Mouse (Mus musculus) frontal cortex, adult (tissue): ENCODE results near the gene Pmf1.
"Not testable (repeated sequence)": the region's sequence is repeated elsewhere in the genome, so short reads cannot be mapped to it uniquely, and the experiment has no call there.

Experiments used
- ATAC-seq: cut with Nextera tagmentation; 2 replicates; pipeline ENCODE4 v1.9.2; 2017; ENCODE audit warnings: mild to moderate bottlenecking, moderate library complexity, mixed read lengths; ENCODE audit not compliant: low TSS enrichment

The Pmf1 gene

DNA sequence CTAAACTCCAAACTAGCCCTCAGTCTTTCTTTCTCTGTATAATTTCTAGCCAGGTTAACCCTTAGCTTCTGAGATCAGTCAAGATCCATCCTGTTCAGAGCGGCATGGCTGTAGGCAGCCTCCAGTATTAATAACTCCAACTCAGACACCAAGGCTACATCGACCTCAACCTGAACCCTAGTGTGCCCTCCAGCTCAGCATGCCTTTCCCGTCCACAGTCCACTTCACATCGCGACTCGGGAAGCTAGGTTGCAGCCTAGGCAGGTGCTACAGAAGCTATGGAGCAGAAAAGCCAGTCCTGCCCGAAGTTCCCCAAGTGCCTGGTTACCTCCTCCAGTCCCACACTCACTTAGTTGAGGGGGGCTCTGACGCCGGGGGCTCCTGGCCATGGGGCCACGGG is 27.3 kb upstream of the Pmf1 start:
- no peak for ATAC-seq

DNA sequence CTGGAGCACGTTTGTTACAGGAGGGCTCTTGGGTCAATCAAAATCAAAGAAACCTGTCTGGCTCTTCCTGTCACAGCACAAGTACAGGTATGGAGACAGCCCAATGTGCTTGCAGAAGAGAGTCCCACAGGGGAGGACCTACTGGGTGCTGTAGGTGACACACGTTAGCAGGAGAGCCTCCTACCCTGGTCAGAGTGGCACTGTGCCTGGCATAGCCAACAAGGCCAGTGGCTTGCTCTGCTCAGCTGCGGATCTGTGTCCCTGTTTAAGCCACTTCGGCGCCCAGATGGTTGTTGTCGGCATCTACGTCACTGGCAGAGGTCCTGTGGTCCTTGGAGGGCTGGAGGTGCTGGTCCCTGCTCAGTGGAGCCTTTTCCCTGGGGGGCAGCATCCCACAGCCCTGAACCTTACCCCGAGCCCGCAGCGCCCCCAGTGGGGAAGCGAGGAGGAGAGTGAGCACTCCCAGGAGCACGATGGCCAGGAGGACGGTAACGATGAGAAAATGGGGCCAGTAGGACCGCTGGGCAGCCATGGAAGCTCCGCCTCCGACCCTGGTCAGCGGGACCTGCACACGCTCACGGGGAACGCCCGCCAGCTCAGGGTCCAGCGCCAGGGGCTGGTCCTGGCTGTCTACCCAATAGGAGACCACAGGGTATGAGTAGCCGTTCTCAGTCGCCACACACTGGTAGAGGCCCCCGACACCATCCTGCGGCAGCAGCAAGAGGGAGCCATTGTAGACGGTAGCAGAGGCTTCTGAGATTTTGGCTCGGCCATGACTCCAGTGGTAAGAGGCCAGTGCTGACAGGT is 26.5 kb upstream of the Pmf1 start:
- peak; percentile 24; the same call in 1 of the 2 replicates for ATAC-seq

DNA sequence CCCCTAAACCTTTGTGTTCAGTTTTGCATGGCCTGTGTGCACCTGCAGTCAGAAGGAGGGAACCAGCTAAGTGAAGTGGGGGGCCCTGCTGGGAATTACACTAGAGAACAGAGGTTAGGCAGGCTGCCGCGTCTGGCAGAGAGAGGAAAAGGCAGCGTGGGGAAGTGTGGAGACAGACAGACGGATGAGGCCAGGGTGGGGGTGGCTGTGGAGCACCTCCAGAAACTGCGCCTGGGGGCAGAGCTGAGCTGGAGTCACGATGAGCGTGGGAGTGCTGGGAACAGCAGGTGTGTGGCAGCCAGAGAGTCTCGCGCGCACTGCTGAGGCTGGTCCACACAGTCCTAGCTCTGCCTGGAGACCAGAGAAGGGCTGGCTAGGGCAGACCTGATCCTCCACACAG is 25.4 kb upstream of the Pmf1 start:
- ATAC-seq: peak; percentile 85

DNA sequence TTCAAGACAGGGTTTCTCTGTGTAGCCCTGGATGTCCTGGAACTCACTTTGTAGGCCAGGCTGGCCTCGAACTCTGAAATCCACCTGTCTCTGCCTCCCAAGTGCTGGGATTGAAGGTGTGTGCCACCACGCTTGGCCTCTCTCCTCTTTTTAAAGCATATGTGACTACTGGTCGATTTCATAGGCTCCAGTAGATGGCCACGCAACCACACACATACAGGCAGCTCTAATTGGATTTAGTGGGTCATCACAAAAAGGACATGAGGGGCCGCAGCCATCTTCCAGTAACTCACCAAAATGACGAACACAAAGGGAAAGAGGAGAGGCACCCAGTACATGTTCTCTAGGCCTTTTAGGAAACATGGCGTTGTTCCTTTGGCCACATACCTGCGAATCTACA is 18.5 kb upstream of the Pmf1 start:
- not testable (repeated sequence) for ATAC-seq

DNA sequence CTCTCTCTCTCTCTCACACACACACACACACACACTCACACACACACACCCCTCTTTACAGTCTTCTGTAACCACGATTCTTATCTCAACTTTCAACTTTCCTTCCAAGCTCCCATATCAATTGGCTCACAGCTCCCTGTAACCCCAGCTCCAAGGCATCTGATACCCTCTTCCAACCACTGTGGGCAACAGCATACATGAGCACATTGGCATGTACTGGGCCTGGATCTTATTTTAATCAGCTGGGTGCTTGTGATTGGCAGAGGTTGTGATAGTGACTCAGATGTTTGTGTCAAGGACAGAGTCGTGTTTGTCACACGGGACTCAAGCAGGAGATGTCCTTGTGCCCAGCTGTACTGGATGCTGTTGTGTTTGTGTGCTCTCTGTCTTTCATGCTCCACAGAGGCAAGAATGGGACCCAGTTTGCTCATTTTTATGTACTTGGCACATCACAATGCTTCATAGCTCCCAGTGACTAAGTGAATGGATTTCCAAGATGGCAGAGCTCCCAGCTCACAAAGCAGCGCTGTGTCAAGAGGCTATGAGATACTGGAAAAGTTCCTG is 17.3 kb upstream of the Pmf1 start:
- ATAC-seq: no peak

DNA sequence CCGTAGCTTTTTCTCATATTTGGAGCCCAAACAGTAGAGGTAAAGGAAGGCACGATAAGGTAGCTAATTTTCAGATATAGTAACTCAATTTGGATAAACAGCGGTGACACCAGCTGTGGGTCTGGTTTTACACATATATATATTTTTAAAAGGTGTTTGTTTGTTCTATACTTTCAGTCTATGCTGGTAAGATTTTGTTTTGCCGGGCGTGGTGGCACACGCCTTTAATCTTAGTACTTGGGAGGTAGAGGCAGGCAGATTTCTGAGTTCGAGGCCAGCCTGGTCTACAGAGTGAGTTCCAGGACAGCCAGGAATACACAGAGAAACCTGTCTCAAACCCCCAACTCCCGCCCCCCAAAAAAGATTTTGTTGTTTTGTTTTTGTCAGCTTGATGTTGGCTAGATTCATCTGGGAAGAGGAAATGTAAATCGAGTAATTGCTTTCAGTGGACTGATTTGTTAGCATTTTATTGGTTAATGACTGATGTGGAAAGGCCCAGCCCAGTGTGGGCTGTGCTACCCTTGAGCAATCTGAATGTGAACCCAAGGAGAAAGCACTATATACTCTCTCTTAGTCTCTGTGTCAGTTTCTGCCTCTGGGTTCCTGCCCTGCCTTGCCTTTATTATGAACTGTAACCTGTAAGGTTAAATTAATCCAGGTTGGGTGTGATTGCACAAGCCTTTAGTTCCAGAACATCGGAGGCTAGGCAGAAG is 15.7 kb upstream of the Pmf1 start:
- ATAC-seq: no peak

DNA sequence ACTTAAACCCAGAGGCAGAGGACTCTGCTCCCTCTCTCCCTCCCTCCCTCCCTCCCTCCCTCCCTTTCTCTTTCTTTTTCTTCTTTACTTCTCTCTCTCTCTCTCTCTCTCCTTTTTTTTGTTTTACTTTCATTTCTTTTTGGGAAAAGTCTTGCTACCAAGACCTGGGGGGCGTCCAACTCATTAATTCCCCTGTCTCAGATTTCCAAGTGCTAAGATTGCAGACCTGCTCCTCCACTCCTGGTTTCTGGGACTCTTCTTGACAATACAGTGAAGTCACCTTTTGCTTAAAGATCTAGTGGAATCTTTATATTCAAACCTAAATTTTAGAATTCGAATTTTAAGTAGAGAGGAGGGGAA is 15.2 kb upstream of the Pmf1 start:
- ATAC-seq: no peak

DNA sequence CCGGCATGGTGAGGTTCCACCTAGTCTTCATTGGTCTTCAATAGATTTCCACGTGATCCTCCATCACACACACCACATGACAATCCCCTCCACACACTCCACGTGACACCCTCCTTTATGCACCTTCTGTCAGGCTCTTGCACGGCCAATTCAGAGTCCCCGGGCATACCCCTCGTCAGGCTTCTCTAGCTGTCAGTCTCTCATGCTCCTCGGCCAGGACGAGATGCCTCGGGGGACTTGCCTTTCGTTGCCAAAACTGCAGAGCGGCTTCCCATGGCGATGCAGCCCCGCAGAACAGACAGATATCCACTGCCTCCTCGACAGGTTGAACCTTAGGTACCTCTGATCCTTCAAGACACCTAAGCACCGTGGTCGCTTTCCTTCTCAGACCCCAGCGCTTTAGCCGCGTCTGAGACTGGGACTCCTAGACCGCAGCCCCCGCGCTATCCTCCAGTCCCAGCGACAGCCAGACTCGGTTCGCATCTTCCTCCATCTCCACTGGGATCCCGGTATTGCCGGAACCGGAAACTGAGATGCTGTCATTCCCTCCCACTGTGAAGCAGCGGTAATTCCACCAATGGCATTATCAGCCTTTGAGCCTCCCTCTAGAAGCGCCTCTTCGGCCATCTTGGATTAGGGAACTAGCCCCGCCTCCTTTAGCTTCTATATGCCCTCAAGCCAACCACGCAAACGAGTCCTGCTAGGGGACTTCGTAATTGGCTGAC is 14.6 kb upstream of the Pmf1 start, which contains the start of gene Slc25a44:
TSS of gene Slc25a44 (minus strand) at position 535 of the 725 bp plus-strand sequence.
- ATAC-seq: peak; percentile 91

DNA sequence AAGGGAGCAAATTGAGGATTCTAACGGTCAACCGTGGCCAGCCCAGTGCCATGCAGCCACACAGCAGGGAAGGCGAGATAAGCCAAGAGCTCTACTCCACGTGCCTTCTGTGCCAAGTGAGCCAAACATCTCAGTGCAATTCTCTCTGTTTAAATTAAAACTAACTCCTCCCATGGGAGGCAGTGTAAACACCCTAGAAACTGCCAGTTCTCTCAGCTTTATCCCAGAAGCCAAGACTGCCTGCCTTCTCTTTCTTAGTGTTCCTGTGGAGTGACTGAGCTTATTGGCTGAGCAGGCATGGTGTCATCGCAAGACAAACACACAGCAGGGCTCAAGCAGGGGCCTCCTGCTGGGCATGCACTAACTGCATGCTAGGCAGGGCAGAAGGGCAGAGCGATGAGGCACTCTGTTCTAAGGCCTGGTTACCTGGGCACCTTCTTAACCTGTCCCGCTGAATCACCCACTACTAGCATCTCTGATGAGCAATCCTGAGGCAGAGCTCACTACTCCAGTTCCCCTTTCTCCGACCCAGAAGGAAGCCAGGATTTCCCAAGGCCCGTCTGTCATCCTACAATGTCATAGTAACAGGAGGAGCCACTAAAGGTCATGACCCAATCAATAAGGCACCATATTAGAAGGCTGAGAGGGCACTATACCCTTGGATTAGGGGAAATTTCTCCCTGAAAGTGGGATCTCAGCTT is 12.0 kb upstream of the Pmf1 start:
- ATAC-seq: peak; percentile 54

DNA sequence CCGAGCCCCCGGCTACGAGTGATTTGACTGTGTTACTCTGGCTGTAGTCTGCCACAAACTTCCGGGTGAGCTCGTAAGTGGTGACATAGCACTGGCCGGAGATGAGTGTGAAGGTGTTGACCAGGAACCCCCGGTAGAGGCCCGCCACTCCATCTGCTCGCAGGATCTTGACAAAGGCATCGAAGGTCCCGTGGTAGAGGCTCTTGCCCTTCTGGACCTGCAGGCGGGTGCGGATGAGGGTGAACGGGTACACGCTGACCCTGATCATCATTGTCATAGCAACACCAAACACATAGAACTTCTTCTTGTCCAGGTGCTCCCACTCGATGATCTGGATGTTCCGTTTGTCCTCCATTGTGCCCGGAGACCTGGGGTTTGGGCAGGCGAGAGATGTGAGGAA is 10.6 kb upstream of the Pmf1 start:
- ATAC-seq: no peak

DNA sequence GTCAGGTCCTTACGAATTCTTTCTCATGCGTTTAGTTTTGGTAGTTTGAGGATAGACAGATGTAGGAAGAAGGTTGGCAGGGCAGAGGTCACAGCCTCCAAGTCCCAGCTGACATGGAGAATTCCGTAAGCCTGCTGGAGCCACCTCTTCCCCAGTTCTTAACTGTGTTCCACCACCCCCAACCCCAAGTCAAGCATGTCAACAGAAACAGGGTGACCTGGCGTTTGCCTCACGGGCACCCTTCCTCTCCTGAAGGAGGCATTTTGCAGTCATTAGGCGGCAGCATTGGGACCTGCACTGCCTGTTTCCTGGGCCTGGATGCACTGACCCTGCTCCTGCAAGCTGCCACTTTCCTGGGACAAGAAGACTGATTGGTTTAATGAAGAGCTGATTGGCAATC is 7.9 kb upstream of the Pmf1 start:
- no peak for ATAC-seq

DNA sequence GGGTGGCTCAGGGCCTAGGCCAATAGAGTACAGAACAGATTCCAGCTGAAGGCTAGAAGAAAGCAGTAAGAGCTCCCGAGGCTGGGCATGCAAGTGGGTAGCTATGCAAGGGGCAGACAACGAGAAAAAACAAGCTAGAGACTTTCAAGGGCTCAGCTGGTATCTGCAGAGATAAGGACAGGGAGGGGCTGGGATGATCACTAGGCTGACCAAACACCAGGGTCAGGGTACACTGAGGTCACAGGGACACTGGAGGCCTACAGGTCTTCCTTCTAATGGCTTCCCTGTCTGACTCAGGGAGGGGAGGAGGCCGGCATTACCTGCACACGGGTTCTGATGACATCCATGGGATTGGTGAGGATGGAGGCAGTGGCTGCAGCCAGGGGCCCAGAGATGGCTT is 5.5 kb upstream of the Pmf1 start:
- ATAC-seq: no peak

DNA sequence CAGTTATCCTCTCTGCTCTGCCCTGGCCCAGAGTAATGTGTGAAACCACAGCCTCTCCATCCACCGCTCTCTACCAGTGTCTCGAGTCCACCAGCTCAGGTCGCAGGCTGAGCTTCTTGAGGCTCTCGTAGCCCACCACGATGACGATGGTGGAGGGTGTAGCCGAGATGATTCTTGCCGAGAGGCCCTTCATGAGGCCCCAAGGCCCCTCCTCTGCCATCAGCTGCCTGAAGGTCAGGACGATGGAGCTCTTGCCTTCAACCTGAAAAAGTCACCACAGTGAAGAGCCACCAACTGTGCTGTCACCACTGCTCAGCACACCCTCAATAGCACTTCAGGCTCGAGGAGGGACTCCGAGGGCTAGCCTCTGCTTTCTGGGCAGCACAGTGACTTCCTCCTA is 2.5 kb upstream of the Pmf1 start:
- ATAC-seq: no peak

DNA sequence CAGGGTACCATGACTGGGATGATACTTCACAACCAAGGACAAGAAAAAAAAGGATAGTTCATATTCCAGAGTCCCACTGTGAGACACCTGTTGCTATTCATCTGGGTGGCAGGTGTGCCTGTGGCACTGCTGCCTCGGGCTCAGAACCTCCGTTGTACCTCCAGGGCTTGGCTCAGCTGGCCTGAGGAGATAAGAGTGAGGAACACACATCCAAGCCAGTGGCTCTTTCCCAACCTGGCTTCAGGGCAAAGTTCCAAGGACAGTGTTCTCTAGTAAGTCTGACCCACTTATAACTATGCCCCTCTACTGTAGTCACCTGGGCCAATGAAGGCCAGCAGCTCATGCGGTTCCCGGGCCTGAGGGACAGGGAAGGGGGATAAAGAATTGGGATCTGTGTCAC is 1.6 kb upstream of the Pmf1 start:
- no peak for ATAC-seq

DNA sequence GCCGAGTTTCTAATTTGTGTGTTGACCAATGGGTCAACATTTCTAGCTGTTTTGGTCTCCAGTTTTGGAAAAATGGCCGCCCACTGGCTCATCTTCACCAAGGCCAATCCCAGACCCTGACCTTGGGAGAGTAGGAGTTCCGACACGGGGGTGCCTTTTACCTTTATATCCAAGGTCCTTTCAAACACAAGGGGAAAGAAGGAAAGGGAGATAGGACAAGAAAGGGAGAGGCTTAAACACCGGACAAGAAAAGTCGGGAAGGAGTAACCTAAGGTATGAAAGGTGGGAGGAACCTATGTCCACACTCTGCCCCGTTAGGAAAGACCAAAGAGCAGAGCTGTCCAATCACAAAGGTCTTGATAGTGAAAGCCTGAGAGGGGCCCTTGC is 507 bp upstream of the Pmf1 start:
- no peak for ATAC-seq

DNA sequence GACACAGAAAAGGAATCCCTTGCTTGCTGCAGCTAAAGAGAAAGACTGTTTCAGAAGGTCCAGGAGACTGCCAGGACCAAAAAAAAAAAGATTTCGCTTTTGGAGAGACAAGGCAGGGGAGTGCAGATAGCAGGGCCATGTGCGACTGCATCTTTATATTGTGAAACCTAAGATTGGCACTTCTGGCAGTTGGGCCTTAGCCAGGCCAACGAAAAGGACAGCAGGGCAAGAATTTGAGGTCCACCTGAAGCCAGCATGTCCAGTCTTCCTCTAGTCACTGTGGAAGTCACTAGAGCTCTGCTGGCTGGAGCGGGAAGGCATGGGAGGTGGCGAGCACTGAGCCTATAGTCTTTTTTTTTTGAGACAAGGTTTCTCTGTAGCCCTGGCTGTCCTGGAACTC is 1.2 kb downstream of the Pmf1 start:
- ATAC-seq: no peak

DNA sequence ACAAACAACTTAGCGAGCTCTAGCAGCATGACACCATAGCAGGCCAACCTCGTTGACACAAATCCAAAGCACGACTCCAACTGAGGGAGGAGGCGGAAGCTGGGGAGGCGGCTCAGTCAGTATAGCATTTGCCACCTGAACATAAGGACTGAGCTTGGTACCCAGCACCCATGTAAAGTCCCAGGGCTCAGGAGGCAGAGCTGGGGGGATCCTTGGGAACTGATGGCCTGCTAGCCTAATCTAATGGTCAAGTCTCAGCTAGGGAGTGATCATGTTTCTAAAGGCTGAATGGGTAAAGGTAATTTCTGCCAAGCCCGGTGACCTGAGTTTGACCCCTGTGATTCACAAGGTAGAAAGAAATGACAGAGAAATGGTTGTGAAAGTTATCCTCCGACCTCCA is 2.6 kb downstream of the Pmf1 start:
- ATAC-seq: no peak

DNA sequence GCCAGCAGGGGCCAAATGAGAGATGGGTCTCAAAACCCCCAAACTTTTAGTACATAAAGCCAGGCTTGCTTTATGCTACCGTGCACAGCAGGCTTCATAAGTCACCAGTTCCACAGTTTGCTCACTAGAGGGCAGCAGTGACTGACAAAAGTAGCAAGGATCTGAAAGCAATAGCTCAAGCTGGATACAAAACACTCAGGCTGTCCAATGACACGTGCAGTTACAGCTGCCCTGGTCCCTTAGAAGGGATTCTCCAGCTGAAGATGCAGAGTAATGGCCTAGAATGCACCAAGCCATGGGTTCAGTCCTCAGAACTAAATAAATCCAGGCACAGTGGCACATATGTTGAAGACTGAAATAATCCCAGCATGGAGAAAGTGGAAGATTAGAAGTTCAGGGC is 3.0 kb downstream of the Pmf1 start:
- ATAC-seq: peak; percentile 47

DNA sequence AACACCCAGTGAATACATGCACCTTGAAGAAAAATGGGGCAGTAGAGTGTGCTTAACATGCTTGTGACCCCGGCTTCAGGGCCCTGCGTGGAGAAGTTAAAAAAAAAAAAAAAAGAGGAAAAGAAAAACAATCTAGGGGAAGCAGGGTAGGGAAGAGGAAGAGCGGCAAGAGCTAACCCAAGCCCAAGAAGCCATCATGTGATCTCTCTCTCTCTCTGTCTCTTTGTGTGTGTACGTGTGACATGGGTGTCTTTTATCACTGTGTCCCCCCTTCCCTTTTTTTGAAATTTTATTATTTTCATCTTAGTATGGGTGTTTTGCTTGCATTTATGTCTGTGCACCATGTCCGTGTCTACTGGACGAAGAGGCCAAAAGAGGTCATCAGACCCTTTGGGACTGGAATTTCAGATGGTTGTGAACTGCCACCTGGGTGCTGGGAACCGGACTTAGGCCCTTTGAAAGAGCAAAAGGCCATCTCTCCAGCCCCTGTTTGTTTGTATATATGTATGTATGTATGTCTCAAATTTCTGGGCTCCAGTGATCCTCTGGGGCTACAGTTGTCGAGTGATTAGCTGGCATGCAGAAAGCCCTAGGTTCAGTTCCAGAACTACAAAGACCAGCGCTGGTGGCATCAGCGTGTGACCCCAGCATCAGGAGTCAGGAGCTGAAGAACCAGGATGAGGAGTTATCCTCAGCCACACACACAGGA is 6.5 kb downstream of the Pmf1 start:
- ATAC-seq: no peak

DNA sequence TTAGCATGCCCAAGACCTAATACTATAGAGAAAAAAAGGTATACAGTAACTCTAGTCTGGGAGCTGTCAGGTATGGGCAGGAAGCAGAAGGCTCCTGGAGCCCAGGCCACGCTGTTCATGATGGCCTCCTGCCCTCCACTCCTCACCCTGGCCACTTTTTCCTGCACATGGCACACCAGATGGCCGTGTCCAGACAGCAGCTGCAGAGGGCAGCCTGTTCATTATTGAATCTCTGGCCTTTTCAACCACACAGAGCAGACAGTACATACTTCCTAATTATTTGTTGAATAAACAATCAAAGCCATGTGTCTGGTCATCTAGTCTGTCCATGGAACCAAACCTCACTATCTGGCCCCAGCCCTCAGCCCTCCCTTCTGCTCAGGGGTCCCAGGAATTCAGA is 11.5 kb downstream of the Pmf1 start:
- no peak for ATAC-seq

DNA sequence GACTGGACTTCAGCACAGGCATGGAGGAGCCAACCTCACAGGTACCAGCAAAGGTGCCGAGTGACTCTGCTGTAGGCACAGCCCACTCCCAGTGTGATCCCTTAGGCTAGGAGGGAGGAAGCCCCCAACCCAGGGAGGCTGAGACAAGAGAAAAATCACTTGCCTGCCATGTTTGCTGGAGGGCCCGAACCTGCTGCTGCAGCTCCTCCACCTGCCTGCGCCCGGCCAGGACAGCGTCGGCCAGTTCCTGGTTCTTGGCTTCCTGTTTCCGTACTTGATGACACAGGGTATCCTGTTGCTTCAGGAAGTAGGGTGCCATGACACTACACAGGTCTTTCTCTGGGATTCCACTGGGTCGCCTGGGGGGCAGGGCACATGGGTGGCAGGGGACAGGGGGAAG is 14.4 kb downstream of the Pmf1 start:
- ATAC-seq: no peak
